Mouse (Mus musculus) layer of hippocampus, postnatal 14 days (tissue): ENCODE measurements at regions not wholly inside any gene's neighbourhood (a gene's known extent, or its start where the extent isn't known, plus 50 kb on each side); places are given as distances from the start of the nearest gene placed in this dataset.
A peak's percentile ranks its signal among the peaks of the same experiment; 100 is the strongest.

Experiments used
- DNase-seq, 2 experiments: peaks; one replicate each; pipeline ENCODE4 v3.0.0; 2021 to 2022; ENCODE audit warnings: low spot score in 2 of 2, mixed read lengths in 1 of 2

GRCm38 (mm10) chr6:71012436-71012822 is 56.1 kb downstream of the Foxi3 start:
- no peak for DNase-seq

- peak; percentile 37 to 43 for DNase-seq
Observed at GRCm38 (mm10) chr6:71012823-71013461, 56.6 kb downstream of the Foxi3 start.

GRCm38 (mm10) chr6:71016388-71016787 is 60.1 kb downstream of the Foxi3 start:
- DNase-seq: no peak

- DNase-seq: no peak
Observed at GRCm38 (mm10) chr6:71021353-71021752, 65.0 kb downstream of the Foxi3 start.

- DNase-seq: no peak
Observed at GRCm38 (mm10) chr6:71025472-71025871, 69.1 kb downstream of the Foxi3 start.

GRCm38 (mm10) chr6:71029663-71030062 is 73.3 kb downstream of the Foxi3 start:
- no peak for DNase-seq

GRCm38 (mm10) chr6:71030541-71030940 is 74.2 kb downstream of the Foxi3 start:
- DNase-seq: no peak

- DNase-seq: no peak
Observed at GRCm38 (mm10) chr6:71044241-71044640, 87.9 kb downstream of the Foxi3 start.

- DNase-seq: no peak
Observed at GRCm38 (mm10) chr6:71045261-71045660, 88.9 kb downstream of the Foxi3 start.

- peak; percentile 5 to 6 for DNase-seq
Observed at GRCm38 (mm10) chr6:71048199-71049094, 92.1 kb downstream of the Foxi3 start.

GRCm38 (mm10) chr6:71050248-71050647 is 93.9 kb downstream of the Foxi3 start:
- DNase-seq: no peak

- no peak for DNase-seq
Observed at GRCm38 (mm10) chr6:71050754-71051213, 93.5 kb downstream of the Thnsl2 start.

GRCm38 (mm10) chr6:71057209-71057858 is 86.9 kb downstream of the Thnsl2 start:
- no peak for DNase-seq

GRCm38 (mm10) chr6:71060116-71060515 is 84.1 kb downstream of the Thnsl2 start:
- peak in 1 of 2 experiments; percentile 19 for DNase-seq

GRCm38 (mm10) chr6:71062980-71063379 is 81.3 kb downstream of the Thnsl2 start:
- no peak for DNase-seq

- no peak for DNase-seq
Observed at GRCm38 (mm10) chr6:71065428-71065827, 78.8 kb downstream of the Thnsl2 start.

- no peak for DNase-seq
Observed at GRCm38 (mm10) chr6:71069229-71069628, 75.0 kb downstream of the Thnsl2 start.

GRCm38 (mm10) chr6:71074789-71075191 is 69.4 kb downstream of the Thnsl2 start:
- peak in 1 of 2 experiments; percentile 33 for DNase-seq
